8 mouse cellular contexts compared by ENCODE assay signal in genomic region chr11:55031211-55031990, GRCm38 (mm10). TPM values are rescaled to one million over a fixed set of nuclear protein-coding genes. Genes with fewer than 3 reads are reported as not detected.
A peak's percentile ranks its signal among the peaks of the same experiment; 100 is the strongest.
DNase-seq lines count a peak whose midpoint lies in the region; ATAC-seq and TF ChIP-seq lines count a peak whose summit lies in the region.

No protein-coding gene starts in this region.

- ATAC-seq in heart, postnatal 0 days (ENCODE audit: insufficient read depth, low read depth): no peak
- peak; percentile 68 for ATAC-seq in activated CD4-positive, CD25-positive, alpha-beta regulatory T cell, adult 4 months
- ATAC-seq in intestine, postnatal 0 days: no peak
- no peak for ATAC-seq in neural tube, embryonic 13.5 days (ENCODE audit: low read depth)

- no peaks in the 10 kb centered on the region for H3K9me3 ChIP-seq in heart, postnatal 0 days (replicated peaks; ENCODE audit: control insufficient read depth, low read length)
- no peaks in the 10 kb centered on the region for H3K9me3 ChIP-seq in intestine, postnatal 0 days (ENCODE audit: control insufficient read depth)
- H3K9me3 ChIP-seq in neural tube, embryonic 13.5 days: no peaks in the 10 kb centered on the region

- intact Hi-C loops in heart, postnatal 25 days (cut with DNase I): no loop called here

- TF ChIP-seq CTCF in heart, postnatal 0 days (IDR thresholded peaks at IDR 0.05; ENCODE audit: low read depth): no peak
- TF ChIP-seq CTCF in intestine, postnatal 0 days (IDR thresholded peaks at IDR 0.05; ENCODE audit: low read depth): no peak

- peaks cover 33% of the 10 kb centered on the region for H3K4me1 ChIP-seq in heart, postnatal 0 days (ENCODE audit: control insufficient read depth, insufficient read depth)
- peaks cover 17% of the 10 kb centered on the region for H3K4me1 ChIP-seq in intestine, postnatal 0 days (replicated peaks; ENCODE audit: control insufficient read depth, insufficient read depth, low read length)
- H3K4me1 ChIP-seq in neural tube, embryonic 13.5 days (replicated peaks): peaks cover 59% of the 10 kb centered on the region

- H3K4me3 ChIP-seq in heart, postnatal 0 days (ENCODE audit: low read depth, low read length): peak overlapping the region; percentile 90
- H3K4me3 ChIP-seq in intestine, postnatal 0 days (ENCODE audit: low read depth, low read length): peak overlapping the region; percentile 59
- H3K4me3 ChIP-seq in neural tube, embryonic 13.5 days: peak overlapping the region; percentile 56

- no peak for DNase-seq in heart, postnatal 0 days (ENCODE audit: low spot score)
- DNase-seq in heart, postnatal 25 days (ENCODE audit: low spot score): no peak
- DNase-seq in urinary bladder, postnatal 10 days (ENCODE audit: low spot score): no peak
- no peak for DNase-seq in Muller cell, postnatal 12 days (ENCODE audit: inconsistent ontology term)
- no peak for DNase-seq in ovary, postnatal 36 days (ENCODE audit: low spot score)

- peak overlapping the region; percentile 90 for H3K27ac ChIP-seq in heart, postnatal 0 days (ENCODE audit: low read depth)
- H3K27ac ChIP-seq in intestine, postnatal 0 days (ENCODE audit: low read depth, low read length): peak overlapping the region; percentile 58; the same call in 1 of the 2 replicates
- H3K27ac ChIP-seq in neural tube, embryonic 13.5 days (replicated peaks): peak overlapping the region; percentile 55

- 28% methylated on average over 10 of the region's 10 CpGs for WGBS in heart, postnatal 0 days
- 25% methylated on average over 10 of the region's 10 CpGs for WGBS in intestine, postnatal 0 days
- 63% methylated on average over 10 of the region's 10 CpGs for WGBS in neural tube, embryonic 13.5 days

- no peaks in the 10 kb centered on the region for H3K36me3 ChIP-seq in heart, postnatal 0 days (replicated peaks; ENCODE audit: control insufficient read depth, insufficient read depth, low read length)
- peaks cover 1% of the 10 kb centered on the region; the same call in 1 of the 2 replicates for H3K36me3 ChIP-seq in intestine, postnatal 0 days (ENCODE audit: control insufficient read depth, insufficient read depth)
- no peaks in the 10 kb centered on the region for H3K36me3 ChIP-seq in neural tube, embryonic 13.5 days

- H3K27me3 ChIP-seq in heart, postnatal 0 days (ENCODE audit: control insufficient read depth, insufficient read depth, low read length): no peaks in the 10 kb centered on the region
- H3K27me3 ChIP-seq in intestine, postnatal 0 days (replicated peaks; ENCODE audit: control insufficient read depth, insufficient read depth, low read length): no peaks in the 10 kb centered on the region; the same call in 1 of the 2 replicates
- peaks cover 29% of the 10 kb centered on the region for H3K27me3 ChIP-seq in neural tube, embryonic 13.5 days

- TF ChIP-seq EP300 in heart, postnatal 0 days (IDR thresholded peaks at IDR 0.05; ENCODE audit: low read depth): no peak

- H3K4me2 ChIP-seq in heart, postnatal 0 days (ENCODE audit: low read depth, low read length): peak overlapping the region; percentile 99
- peak overlapping the region; percentile 82 for H3K4me2 ChIP-seq in intestine, postnatal 0 days (replicated peaks; ENCODE audit: low read depth)
- peak overlapping the region; percentile 90 for H3K4me2 ChIP-seq in neural tube, embryonic 13.5 days

- peak overlapping the region; percentile 89; the same call in 1 of the 2 replicates for H3K9ac ChIP-seq in heart, postnatal 0 days (replicated peaks; ENCODE audit: low read depth, low read length)
- H3K9ac ChIP-seq in intestine, postnatal 0 days (ENCODE audit: low read depth, low read length): no peak overlapping the region
- peak overlapping the region; percentile 76 for H3K9ac ChIP-seq in neural tube, embryonic 13.5 days

RNA-seq across cellular contexts. Expression of gene Anxa6, which starts 1.8 kb away (rescaled TPM):
- total RNA-seq in heart, postnatal 0 days (2014; rRNA removed; ENCODE audit: low replicate concordance): 306 and 424 TPM in 2 replicates
- polyA plus RNA-seq in heart, postnatal 0 days (2015; fragmentation: Nextera tagmentation; extraction: Ambion mirVana): 250 and 254 TPM in 2 replicates
- 100 to 1,000 TPM; 240 to 246 TPM for total RNA-seq in heart, postnatal 25 days (2021)
- 100 to 1,000 TPM; 447 to 527 TPM for polyA plus RNA-seq in activated CD4-positive, CD25-positive, alpha-beta regulatory T cell, adult 4 months (2017; shearing (Covaris generic))
- 86.9 and 89.2 TPM in 2 replicates for polyA plus RNA-seq in intestine, postnatal 0 days (2015; fragmentation: Nextera tagmentation; extraction: Ambion mirVana)
- polyA plus RNA-seq in neural tube, embryonic 13.5 days (2015; fragmentation: Nextera tagmentation; extraction: Ambion mirVana): 104 and 106 TPM in 2 replicates

RNA-seq across cellular contexts. Expression of gene Ccdc69, which starts 46.5 kb away (rescaled TPM):
- 17.6 and 22.2 TPM in 2 replicates for total RNA-seq in heart, postnatal 0 days (2014; rRNA removed; ENCODE audit: low replicate concordance)
- 22.0 and 22.3 TPM in 2 replicates for polyA plus RNA-seq in heart, postnatal 0 days (2015; fragmentation: Nextera tagmentation; extraction: Ambion mirVana)
- 10 to 100 TPM; 11.4 to 13.4 TPM for total RNA-seq in heart, postnatal 25 days (2021)
- 10 to 100 TPM; 78.6 to 85.9 TPM for polyA plus RNA-seq in activated CD4-positive, CD25-positive, alpha-beta regulatory T cell, adult 4 months (2017; shearing (Covaris generic))
- polyA plus RNA-seq in intestine, postnatal 0 days (2015; fragmentation: Nextera tagmentation; extraction: Ambion mirVana): 3.5 and 4.2 TPM in 2 replicates
- 0.50 and 0.63 TPM in 2 replicates for polyA plus RNA-seq in neural tube, embryonic 13.5 days (2015; fragmentation: Nextera tagmentation; extraction: Ambion mirVana)
